Mouse (Mus musculus) kidney, embryonic 14.5 days (tissue): ENCODE data around the gene Samsn1. TPM values are rescaled to one million over a fixed set of nuclear protein-coding genes. Genes with fewer than 3 reads are reported as not detected.

ENCODE experiments used
- ATAC-seq: fragments of 200-750 bp; cut with Nextera tagmentation; 2 replicates; pipeline ENCODE4 v1.8.0; 2017; ENCODE audit warnings: moderate number of reproducible peaks, mild to moderate bottlenecking, moderate TSS enrichment, moderate library complexity; ENCODE audit not compliant: low FRiP score, low TSS enrichment
- H3K27ac ChIP-seq: fragments of 300-500 bp; sonication (generic); 2 replicates; pipeline ENCODE4 v1.5.1; 2014; ENCODE audit warnings: low read depth, mild to moderate bottlenecking, low read length, moderate library complexity, mixed read lengths
- H3K27me3 ChIP-seq: fragments of 300-500 bp; sonication (generic); 2 replicates; pipeline ENCODE4 v1.6.1; 2014; ENCODE audit warnings: mild to moderate bottlenecking, low read length; ENCODE audit not compliant: control insufficient read depth, insufficient read depth
- H3K36me3 ChIP-seq: fragments of 300-500 bp; sonication (generic); 2 replicates; pipeline ENCODE4 v1.6.1; 2014; ENCODE audit warnings: low read length, mixed read lengths; ENCODE audit not compliant: control insufficient read depth, insufficient read depth
- H3K4me1 ChIP-seq: fragments of 300-500 bp; sonication (generic); 2 replicates; pipeline ENCODE4 v1.6.1; 2014; ENCODE audit warnings: low read length, mixed read lengths; ENCODE audit not compliant: control insufficient read depth, insufficient read depth
- H3K4me2 ChIP-seq: fragments of 300-500 bp; sonication (generic); replicated peaks from 2 replicates; pipeline ENCODE4 v1.6.1; 2014; ENCODE audit warnings: low read depth, mild to moderate bottlenecking, low read length
- H3K4me3 ChIP-seq: fragments of 300-500 bp; sonication (generic); 2 replicates; pipeline ENCODE4 v1.5.1; 2014; ENCODE audit warnings: mild to moderate bottlenecking, low read length
- H3K9ac ChIP-seq: fragments of 300-500 bp; sonication (generic); 2 replicates; pipeline ENCODE4 v1.6.1; 2014; ENCODE audit warnings: low read depth, mild to moderate bottlenecking, low read length, moderate library complexity
- H3K9me3 ChIP-seq: fragments of 300-500 bp; sonication (generic); 2 replicates; pipeline ENCODE4 v1.6.1; 2016; ENCODE audit warnings: low read length; ENCODE audit not compliant: control insufficient read depth
- WGBS: fragments of 180-500 bp; shearing (Covaris S2); extraction: QIAGEN DNeasy Blood & Tissue Kit; methylation state at CpG from one replicate; pipeline ENCODE4 v1.1.7; 2014; 5-methylcytosine and 5-hydroxymethylcytosine counted together
- polyA plus RNA-seq: library from polyadenylated mRNA; unstranded; fragments of >200 nt; fragmentation: Nextera tagmentation; extraction: Ambion mirVana; gene quantifications from 2 replicates; pipeline ENCODE4 v1.2.1, GENCODE M21; 2014

Gene Samsn1
- polyA plus RNA-seq, 1 experiment from 2014 or later: 3.6 TPM

- ATAC-seq: no peak
- WGBS: 88% methylated on average over 3 of the region's 3 CpGs
- no peaks in the 10 kb centered on the region for H3K36me3 ChIP-seq
- H3K9me3 ChIP-seq: no peaks in the 10 kb centered on the region
- no peaks in the 10 kb centered on the region for H3K27me3 ChIP-seq
- no peak overlapping the region for H3K4me3 ChIP-seq
- no peak overlapping the region for H3K27ac ChIP-seq
- no peak overlapping the region for H3K4me2 ChIP-seq
- no peak overlapping the region for H3K9ac ChIP-seq
- no peaks in the 10 kb centered on the region for H3K4me1 ChIP-seq
Observed at GRCm38 (mm10) chr16:76002870-76003572, 19.1 kb downstream of the Samsn1 start.

- Histone ChIP-seq H3K9me3 (no peaks in the 10 kb centered on the region), H3K36me3 (no peaks in the 10 kb centered on the region), H3K27me3 (no peaks in the 10 kb centered on the region), H3K9ac (no peak overlapping the region), H3K4me1 (no peaks in the 10 kb centered on the region), H3K4me3 (no peak overlapping the region), H3K27ac (no peak overlapping the region), H3K4me2 (no peak overlapping the region)
- no peak for ATAC-seq
- WGBS: 88% methylated on average over 12 of the region's 12 CpGs
Observed at GRCm38 (mm10) chr16:76002287-76002686, 19.8 kb downstream of the Samsn1 start.

- H3K4me3 ChIP-seq: no peak overlapping the region
- H3K9me3 ChIP-seq: no peaks in the 10 kb centered on the region
- H3K27ac ChIP-seq: no peak overlapping the region
- no peaks in the 10 kb centered on the region for H3K27me3 ChIP-seq
- no peaks in the 10 kb centered on the region for H3K4me1 ChIP-seq
- no peak for ATAC-seq
- H3K9ac ChIP-seq: no peak overlapping the region
- H3K36me3 ChIP-seq: no peaks in the 10 kb centered on the region
- WGBS: 81% methylated on average over 6 of the region's 6 CpGs
- no peak overlapping the region for H3K4me2 ChIP-seq
Observed at GRCm38 (mm10) chr16:76001788-76002187, 20.3 kb downstream of the Samsn1 start.

- Histone ChIP-seq H3K27me3 (no peaks in the 10 kb centered on the region), H3K4me1 (no peaks in the 10 kb centered on the region), H3K9ac (no peak overlapping the region), H3K27ac (no peak overlapping the region), H3K4me2 (no peak overlapping the region), H3K4me3 (no peak overlapping the region), H3K36me3 (no peaks in the 10 kb centered on the region), H3K9me3 (no peaks in the 10 kb centered on the region)
- no peak for ATAC-seq
- WGBS: 92% methylated on average over 9 of the region's 9 CpGs
Observed at GRCm38 (mm10) chr16:76000127-76000526, 22.0 kb downstream of the Samsn1 start.

- Histone ChIP-seq H3K4me2 (no peak overlapping the region), H3K27me3 (no peaks in the 10 kb centered on the region), H3K9me3 (peaks cover 3% of the 10 kb centered on the region; the same call in 1 of the 2 replicates), H3K4me3 (no peak overlapping the region), H3K27ac (no peak overlapping the region), H3K36me3 (no peaks in the 10 kb centered on the region), H3K9ac (no peak overlapping the region), H3K4me1 (no peaks in the 10 kb centered on the region)
- whole genome bisulfite sequencing: 44% methylated on average over 1 of the region's 1 CpGs
- no peak; the same call in 1 of the 2 replicates for ATAC-seq
Observed at GRCm38 (mm10) chr16:75990173-75990572, 31.9 kb downstream of the Samsn1 start.

- Histone ChIP-seq H3K27ac (no peak overlapping the region), H3K9me3 (peaks cover 3% of the 10 kb centered on the region; the same call in 1 of the 2 replicates), H3K36me3 (no peaks in the 10 kb centered on the region), H3K9ac (no peak overlapping the region), H3K4me1 (no peaks in the 10 kb centered on the region), H3K4me2 (no peak overlapping the region), H3K27me3 (no peaks in the 10 kb centered on the region), H3K4me3 (no peak overlapping the region)
- 93% methylated on average over 1 of the region's 1 CpGs for WGBS
- ATAC-seq: no peak
Observed at GRCm38 (mm10) chr16:75983831-75984230, 38.2 kb downstream of the Samsn1 start.

GRCm38 (mm10) chr16:75979381-75979780 lies 42.7 kb downstream of the Samsn1 start:
- Histone ChIP-seq H3K4me2 (no peak overlapping the region), H3K9me3 (no peaks in the 10 kb centered on the region), H3K9ac (no peak overlapping the region), H3K27me3 (no peaks in the 10 kb centered on the region), H3K36me3 (no peaks in the 10 kb centered on the region), H3K4me1 (no peaks in the 10 kb centered on the region), H3K27ac (no peak overlapping the region), H3K4me3 (no peak overlapping the region)
- ATAC-seq: no peak

- Histone ChIP-seq H3K4me2 (no peak overlapping the region), H3K27ac (no peak overlapping the region), H3K9ac (no peak overlapping the region), H3K4me3 (no peak overlapping the region), H3K27me3 (no peaks in the 10 kb centered on the region), H3K36me3 (no peaks in the 10 kb centered on the region), H3K9me3 (no peaks in the 10 kb centered on the region), H3K4me1 (no peaks in the 10 kb centered on the region)
- 71% methylated on average over 5 of the region's 5 CpGs for WGBS
- no peak for ATAC-seq
Observed at GRCm38 (mm10) chr16:75977798-75978197, 44.3 kb downstream of the Samsn1 start.

GRCm38 (mm10) chr16:75975682-75976332 lies 46.3 kb downstream of the Samsn1 start:
- peak; percentile 96 for ATAC-seq

More at GRCm38 (mm10) chr16:75975682-75976332, 46.3 kb downstream of the Samsn1 start:
- Histone ChIP-seq H3K27ac (no peak overlapping the region), H3K36me3 (no peaks in the 10 kb centered on the region), H3K27me3 (no peaks in the 10 kb centered on the region), H3K4me1 (no peaks in the 10 kb centered on the region), H3K4me3 (no peak overlapping the region), H3K9ac (no peak overlapping the region), H3K4me2 (no peak overlapping the region), H3K9me3 (no peaks in the 10 kb centered on the region)
- 25% methylated on average over 11 of the region's 11 CpGs for WGBS
